Mouse (Mus musculus) mouse trophoblast stem cell (cell line): ENCODE data around the gene Adora1.

Experiments
- in situ Hi-C, 2 experiments: fragments of 300-500 bp; cut with MseI, MboI; formaldehyde crosslinking; loops; 2 replicates in 1 of 2; 3 replicates in 1 of 2; pipeline ENCODE4 v1.15.1; 2025

Gene Adora1

GRCm38 (mm10) chr1:134195117-134195516 is 40.1 kb downstream of the Adora1 start:
- in situ Hi-C loops, result no loop called here

GRCm38 (mm10) chr1:134194298-134195022 is 40.8 kb downstream of the Adora1 start:
- in situ Hi-C loops, result no loop called here

- in situ Hi-C loops, result no loop called here
These were observed 41.5 kb downstream of the Adora1 start for GRCm38 (mm10) chr1:134193674-134194197.

DNA sequence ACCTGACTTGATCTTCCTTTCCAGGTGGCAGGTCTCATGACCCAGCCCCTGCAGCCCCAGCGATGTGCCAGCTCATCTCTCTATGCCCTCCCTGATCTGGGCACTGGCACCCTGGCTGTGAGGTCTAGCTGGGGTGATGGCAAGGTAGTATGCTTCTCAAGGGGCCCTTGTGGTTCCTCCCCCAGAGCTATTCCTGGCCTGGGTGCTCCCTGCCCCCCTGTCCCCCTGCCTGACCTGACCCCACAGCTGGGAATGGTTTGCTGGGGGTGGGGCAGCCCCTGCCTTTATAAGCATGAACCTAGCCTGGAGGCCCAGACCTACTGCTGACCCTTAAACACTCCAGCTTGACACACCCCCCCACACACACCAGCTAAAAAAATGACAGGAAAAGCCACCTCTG is 42.1 kb downstream of the Adora1 start, which contains the start of gene Mybph:
Mybph (plus strand) TSS at position 323 of the 400 bp plus-strand sequence.
- in situ Hi-C loops, result no loop called here

- in situ Hi-C loops, result no loop called here
These were observed 43.2 kb downstream of the Adora1 start for GRCm38 (mm10) chr1:134192024-134192423.

DNA sequence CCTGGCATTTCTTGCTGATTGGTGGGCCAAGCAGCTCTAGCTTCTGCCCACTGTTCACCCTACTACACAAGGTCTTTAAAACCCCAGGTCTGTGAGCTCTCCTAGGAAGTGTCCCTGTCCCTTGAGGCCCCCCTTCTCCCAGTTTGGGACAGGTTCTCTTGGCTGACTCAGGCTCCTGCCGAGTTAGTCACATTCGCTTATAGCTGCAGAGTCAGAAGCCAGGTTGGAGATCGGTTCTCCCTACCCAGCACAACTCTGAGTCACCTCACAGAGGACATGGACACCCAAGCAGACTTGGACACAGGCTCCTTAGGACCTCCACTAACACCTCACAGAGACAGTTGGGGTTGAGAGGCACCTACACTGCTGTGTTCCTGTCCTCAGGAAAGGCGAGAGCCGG is 44.0 kb downstream of the Adora1 start:
- in situ Hi-C loops, result no loop called here

- in situ Hi-C loops, result no loop called here
These were observed 46.1 kb downstream of the Adora1 start for GRCm38 (mm10) chr1:134188989-134189729.

DNA sequence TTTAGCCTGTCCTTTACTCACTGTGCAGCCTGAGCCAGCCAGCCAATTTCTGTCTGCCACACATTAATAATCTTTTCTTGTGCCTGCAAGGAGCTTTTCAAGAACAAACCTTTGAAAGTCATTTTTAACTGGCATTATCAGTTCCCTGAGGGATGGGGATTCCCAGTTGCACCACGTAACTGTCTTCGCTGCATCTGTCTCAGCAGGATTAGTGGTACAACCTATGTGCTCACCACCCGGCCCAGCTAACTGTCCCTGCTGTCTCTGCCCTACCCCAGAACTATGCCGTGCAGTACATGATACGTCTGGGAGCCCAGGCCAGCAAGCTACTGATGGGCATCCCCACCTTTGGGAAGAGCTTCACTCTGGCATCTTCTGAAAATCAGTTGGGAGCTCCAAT is 47.0 kb downstream of the Adora1 start:
- in situ Hi-C loops, result no loop called here

- in situ Hi-C loops, result no loop called here
These were observed 51.1 kb downstream of the Adora1 start for GRCm38 (mm10) chr1:134184089-134184488.

DNA sequence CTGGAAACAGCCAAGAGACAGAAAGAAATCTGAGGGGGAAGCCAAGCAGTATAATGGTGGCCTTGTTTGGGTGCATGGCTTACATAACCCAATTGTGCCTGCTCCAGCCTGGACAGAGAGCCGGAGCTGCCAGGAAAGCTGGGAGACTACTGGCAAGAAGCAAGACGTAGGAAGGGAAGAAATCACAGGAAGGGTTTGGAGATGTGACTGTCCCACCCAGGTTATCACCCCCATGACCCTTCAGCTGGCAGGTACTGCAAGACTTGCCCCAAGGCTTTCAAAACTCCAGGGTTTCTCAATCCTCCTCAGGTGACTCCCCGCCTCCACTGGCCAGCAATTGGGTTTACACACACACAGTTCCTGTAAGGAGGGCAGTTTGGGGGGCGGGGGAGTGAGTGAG is 53.2 kb downstream of the Adora1 start, which contains the start of gene Chil1:
Chil1 (plus strand) TSS at position 152 of the 400 bp plus-strand sequence.
- in situ Hi-C loops, result no loop called here

GRCm38 (mm10) chr1:134177976-134178375 is 57.3 kb downstream of the Adora1 start:
- in situ Hi-C loops, result no loop called here

- in situ Hi-C loops, result no loop called here
These were observed 62.1 kb downstream of the Adora1 start for GRCm38 (mm10) chr1:134173081-134173480.

- in situ Hi-C loops, result no loop called here
These were observed 66.1 kb downstream of the Adora1 start for GRCm38 (mm10) chr1:134168985-134169697.

DNA sequence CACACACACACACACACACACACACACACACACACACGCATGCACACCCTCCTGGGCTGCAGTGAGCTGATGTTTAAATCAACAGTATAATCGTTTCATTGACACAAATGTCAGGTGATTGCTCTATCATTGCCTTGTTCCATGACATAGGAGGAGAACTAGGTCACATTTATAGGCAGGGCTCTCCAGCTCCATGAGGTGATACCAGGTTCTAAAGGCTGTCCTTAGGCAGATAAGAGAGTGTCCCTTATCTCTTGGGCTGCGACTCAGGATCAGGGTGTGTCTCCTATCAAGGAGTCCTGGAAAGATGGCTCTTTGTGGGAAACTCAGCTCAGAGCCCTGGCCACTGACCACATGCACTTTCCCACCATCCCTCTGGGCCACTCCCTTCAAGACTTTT is 66.7 kb downstream of the Adora1 start:
- in situ Hi-C loops, result no loop called here

DNA sequence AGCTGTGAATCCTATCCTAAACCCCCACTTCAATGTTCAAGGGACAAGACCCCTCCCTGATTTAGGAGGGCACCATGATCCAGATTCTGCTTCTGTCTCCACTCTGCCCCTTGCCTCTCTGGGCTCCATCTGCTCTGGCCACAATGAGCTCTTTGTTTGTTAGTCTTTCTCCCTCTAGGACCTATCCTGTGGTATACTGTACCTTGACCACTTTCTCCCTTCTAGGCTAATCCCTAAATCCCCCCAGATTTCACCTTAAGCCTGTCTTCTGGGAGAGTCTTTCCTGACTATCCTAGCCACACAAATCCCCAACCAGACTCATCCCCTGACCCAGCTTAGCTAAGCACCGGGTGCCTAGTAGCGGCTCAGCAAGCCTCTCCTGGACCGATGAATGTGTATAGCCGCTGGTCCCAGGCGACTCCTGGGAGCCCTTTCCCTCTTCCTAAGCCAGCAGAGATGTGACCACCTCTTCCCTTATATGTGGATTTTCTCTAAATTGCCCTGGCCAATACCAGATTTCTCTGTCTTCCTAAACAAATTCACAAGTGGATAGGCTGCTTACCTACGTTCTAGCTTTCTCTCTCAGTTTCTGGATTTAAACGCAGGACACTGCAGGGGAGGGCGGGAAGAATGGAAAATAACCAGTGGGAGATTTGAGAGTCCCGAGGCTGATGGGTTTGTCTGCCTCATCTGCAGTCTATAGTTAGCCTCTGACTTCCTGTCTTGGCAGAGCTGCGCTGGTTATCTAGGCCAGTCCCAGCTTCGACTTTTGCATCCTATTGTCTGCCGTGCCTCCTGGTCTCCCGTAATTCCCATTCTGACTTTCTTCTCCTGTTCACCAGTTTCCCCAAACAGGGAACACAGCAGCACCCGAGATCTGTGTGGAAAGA is 67.6 kb downstream of the Adora1 start:
- in situ Hi-C loops, result no loop called here

GRCm38 (mm10) chr1:134166547-134166946 is 68.7 kb downstream of the Adora1 start:
- in situ Hi-C loops, result no loop called here

GRCm38 (mm10) chr1:134164454-134164853 is 70.8 kb downstream of the Adora1 start:
- in situ Hi-C loops, result no loop called here

- in situ Hi-C loops, result no loop called here
These were observed 71.8 kb downstream of the Adora1 start for GRCm38 (mm10) chr1:134163476-134163875.

DNA sequence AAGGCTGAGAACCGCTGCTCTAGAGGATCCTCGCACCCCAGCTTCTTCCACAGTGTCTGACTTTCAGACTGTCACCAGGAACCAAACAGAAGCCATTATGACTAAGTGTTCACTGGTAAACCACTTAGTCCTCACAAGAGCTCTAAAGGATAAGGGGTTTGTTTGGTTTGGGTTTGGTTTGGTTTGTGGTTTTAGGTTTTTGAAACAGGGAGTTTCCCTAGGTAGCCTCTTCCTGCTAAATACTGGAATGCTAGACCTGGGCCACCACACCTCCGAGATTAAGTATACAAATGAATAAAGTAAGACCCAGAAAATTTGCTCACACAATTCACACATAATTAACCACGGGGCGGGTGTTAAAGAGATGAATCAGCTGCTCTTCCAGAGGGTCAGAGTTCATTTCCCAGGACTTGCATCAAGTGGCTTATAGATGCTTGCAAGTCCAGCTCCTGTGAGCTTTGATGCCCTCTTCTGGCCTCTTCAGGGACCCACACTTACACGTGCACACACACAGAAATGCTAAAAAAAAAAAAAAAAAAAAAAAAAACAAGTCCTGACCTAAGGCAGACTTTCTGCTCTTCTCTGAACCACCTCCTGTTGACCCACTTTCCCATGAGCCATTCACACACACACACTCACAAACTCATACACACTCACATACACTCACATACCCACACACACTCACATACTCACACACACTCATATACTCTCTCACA is 72.6 kb downstream of the Adora1 start:
- in situ Hi-C loops, result no loop called here

GRCm38 (mm10) chr1:134161399-134161798 is 73.8 kb downstream of the Adora1 start:
- in situ Hi-C loops, result no loop called here
